Mouse (Mus musculus) kidney, adult 8-10 months (tissue): Measurements from ENCODE around the gene Tec.

Source experiments
- DNase-seq, 2 experiments: peaks; one replicate each; pipeline ENCODE4 v3.0.0; 2022

Gene Tec

DNA sequence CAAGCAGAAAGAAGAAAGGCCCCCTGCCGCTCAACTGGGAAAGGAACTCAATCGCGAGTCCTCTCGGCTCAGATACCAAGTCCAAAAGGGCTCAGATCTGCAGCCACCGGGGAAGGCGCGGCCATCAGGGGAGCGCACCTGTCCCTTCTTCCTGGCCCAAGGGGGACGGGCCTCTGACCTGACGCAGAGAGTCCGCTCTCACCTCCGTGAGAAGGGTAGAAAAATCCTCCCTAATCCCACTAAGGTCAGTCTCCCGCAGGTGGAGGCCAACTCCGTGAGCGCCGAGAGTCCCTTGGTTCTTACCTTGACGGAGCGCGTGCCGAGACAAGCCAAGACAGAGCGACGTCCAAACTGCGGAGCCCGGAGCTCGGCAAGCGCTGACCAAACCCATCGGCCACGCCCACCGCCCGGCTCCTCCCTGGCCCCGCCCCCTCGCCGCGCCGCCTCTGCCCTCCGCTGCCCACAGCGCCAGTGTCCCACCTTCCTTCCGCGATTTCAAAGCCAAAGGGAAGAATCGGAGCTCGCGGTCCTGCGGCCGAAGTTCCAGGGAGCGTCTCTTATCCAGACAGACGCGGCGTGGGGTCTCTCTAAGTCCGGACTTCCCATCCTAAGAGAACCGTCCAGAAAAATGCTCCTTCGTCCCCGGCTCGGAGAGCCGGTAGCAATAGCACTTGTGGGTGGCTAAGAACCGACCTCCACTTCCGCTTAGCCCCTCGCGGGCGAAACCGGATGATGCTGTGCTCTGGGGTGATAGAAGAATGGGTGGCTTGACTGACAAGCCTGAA is at the start of gene Tec:
Gene Tec, minus strand, starts transcription at position 393 of the 785 bp plus-strand sequence.
- peak; percentile 90 to 94 for DNase-seq

DNA sequence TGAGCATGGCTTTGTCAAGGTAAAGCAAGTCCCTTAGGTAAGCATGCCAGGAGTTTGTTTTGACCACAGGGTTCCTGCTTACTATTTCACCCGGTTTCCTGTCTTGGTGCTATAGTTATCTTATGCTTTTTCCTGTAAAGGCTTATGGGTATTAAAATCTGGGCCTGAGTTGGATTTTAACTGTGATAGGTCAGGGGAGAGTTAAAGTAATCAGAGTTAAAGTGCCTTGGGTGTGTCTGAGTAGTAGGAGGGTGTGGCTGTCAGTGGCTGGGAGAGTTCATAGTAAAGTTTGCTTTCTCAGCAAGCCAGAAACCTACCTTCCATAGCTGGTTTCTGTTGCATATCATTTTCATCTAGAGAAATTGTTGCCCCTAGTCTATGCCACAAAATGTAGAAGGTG is 48.6 kb upstream of the Tec start:
- no peak for DNase-seq

DNA sequence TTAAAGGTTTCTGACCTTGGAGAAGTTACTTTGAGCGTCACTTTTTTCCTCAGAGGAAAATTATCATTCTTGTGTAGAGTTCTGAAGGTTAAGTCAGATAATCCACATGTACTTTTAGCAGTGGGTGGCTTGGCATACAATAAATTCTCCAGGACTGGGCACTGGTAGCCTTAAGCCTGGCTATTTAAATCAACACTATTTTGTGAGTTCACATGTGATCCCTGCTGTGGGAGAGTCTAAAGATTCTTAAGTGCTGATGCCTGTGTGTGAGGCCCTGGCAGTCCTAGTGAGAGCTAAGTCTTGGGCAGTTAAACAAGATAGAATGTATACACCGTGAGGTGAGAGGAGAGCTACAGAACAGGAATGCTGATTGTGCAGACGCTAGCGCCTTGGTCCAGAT is 47.8 kb upstream of the Tec start:
- no peak for DNase-seq

DNA sequence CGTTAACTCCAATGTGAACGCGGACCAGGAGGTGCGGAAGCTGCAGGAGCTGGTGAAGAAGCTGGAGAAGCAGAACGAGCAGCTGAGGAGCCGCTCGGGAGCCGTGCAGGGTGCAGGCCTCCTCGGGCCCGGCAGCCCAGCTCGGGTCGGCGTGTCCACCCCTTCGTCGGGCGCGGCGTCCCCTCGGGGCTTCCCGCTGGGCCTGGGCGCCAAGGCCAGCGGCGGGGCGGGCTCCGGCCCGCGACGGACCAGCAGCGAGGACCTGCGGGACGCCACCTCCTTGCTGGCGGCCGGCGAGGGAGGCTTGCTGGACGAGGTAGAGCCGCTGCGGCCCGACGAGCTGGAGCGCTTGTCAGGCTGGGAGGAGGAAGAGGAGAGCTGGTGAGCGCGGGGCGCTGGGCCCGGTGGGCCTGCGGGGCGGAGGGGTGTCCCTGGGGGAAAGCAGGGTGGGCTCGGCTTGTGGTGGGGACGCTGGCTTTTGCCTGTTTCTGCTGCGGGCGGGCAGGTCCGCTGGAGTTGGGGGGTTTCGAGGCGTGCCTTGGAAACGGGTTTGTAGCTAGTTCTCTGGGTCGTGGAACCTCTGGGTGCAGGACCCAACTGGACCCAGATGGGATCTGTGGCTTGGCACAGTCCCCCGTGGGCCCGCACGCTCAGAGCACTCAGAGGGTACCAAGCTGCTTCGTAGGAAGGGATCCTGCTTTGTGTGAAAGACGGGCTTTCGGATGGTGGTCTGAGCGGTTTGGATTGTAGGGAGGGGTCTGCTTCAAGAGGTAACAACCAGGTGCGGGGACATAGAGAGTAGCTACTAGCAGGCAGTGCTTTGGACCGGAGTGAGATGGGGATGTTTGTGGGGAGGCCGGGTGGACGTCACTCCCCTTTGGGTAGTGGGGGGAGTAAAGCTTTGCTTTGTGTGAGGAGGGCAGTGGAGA is 46.6 kb upstream of the Tec start:
- DNase-seq = no peak

DNA sequence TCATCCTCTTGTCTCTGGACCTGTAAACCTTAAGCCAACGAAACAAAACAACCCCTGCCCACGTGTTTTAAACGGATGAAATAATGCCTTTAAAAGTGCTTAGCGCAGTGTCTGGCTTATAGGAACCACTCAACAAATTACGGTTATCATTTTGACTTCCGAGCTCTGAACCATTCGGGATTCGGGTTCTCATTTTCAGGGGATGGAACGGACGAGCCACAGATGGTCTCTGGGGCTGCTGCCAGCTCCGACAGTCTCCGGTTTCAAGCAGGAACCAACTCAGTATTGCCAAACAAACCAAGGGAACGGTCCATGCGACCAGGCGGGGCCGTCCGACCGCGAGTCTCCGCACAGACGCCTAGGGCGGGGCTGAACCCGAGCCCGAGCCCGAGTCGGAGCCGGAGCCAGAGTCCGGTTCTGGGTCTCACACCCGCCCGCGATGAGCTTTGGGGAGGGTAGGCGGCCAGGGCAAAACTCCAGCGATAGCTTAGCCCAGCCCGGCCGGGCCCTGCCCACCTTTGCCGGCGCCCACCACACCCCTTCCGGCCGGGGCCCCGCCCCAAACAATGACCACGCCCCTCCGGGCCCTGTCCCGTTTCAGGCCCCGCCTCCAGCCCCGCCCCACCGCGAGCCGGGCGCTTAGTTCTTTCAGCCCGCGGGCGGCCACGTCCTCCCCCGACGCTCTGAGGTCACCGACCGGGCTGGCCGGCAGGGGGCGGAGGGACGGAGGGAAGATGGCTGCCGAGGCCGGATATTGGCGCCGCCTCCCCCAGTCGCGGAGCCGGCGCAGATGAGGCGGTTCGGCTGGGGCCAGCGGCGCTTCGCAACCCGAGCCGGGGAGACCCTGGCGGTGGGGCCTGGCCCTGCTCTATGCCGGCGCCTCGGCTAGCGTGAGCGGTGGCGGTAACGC is 45.6 kb upstream of the Tec start, which contains the start of gene Slain2:
Gene Slain2, plus strand, starts transcription at position 657 of the 910 bp plus-strand sequence.
- DNase-seq = peak; percentile 96 to 98

DNA sequence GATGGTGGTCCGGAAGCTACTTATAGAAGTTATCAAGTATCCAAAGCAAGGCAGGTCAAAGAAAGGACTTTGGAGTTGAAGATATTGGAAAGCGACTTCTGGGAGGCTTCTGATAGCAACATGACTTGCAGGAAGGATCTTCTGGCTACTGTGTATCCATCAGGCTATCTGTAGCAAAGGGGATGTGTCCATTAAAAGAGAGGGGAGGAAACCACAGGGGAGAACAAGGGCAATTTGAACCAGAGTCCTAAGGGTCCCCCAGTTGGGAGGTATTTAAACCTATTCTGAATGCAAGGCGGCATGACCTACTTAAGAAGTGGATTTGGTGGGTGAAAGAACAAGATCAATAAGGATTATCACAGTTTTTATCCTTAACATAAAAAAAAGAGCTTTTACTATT is 43.0 kb upstream of the Tec start:
- no peak for DNase-seq

DNA sequence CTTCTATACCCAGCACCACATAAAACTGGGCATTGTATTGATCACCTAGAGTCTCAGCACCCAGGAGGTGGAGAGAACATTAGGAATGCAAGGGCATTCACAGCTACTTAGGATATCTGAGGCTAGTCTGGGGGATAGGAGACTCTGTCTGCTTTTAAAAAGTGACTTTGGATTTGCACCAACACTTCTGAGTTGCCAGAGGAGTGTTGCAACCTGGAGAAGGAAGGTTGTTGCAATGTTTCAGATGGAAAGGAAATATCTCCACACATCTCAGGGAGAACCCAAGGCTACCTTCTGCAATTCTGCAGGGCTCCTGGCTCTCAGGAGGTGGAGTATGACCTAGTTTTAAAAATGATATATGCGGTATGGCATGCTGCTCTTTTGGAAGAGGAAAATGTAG is 42.1 kb upstream of the Tec start:
- DNase-seq = no peak

DNA sequence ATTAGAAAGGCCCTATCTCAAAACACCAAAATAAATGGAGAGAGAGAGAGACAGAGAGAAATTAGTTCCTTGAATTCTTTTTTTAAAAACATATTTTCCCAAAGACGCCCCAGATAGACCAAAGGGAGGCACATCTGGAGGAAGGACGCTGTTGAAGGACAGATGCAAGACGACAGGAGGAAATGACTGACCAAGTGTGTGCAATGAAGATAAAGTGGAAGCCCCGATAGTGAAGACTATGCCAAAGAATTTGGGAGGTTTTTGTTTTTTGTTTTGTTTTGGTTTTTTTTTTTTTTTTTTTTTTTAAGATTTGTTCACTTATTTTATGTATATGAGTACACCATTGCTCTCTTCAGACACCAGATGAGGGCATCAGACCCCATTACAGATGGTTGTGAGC is 41.1 kb upstream of the Tec start:
- no peak for DNase-seq

DNA sequence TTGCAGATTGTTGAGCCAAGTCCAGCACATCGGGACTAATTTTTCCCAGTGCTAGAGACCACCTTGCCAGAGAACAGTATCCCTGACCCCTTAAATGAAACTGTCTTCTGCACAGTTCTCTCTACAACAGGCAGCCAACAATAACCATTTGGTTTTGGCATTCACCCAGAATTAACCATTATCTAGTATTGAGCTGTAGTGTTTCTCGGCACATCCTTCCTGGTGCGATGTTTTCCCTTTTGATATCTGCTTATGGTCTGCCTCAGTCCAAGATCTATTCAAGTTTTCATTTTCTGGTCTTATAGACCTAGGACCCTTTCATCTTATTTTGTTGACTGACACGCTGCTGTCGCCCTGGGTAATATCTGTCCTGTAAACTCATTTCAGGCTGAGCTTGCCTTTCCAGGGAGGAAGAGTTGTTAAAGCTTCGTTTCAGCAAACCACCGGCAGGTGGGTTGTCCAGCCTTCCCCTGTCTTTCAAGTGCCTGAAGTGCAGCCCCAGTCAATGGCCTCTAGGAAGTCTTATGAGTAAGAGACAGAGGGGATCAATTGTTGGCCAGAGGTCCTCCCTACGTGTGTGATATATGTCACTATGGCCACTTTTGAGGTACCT is 40.1 kb upstream of the Tec start:
- DNase-seq = no peak

DNA sequence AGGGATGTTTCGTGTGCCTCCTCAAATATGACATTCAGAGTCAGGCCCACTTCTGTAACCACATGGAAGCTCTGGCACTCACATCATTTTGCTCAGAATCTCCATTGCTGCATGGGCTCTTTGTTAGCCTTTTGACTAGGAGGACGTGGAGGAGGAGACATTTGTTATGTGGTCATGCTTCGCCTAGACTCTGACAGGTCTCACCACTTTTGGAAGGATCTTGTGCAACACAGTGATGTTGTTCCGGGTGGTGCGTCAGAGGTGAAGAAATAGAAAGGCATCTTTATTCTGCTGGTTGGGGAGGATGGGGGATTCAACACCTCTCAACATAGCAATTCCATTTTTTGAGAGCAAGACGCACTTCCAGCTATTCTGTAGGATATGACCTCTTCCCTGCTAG is 39.1 kb upstream of the Tec start:
- DNase-seq = no peak

DNA sequence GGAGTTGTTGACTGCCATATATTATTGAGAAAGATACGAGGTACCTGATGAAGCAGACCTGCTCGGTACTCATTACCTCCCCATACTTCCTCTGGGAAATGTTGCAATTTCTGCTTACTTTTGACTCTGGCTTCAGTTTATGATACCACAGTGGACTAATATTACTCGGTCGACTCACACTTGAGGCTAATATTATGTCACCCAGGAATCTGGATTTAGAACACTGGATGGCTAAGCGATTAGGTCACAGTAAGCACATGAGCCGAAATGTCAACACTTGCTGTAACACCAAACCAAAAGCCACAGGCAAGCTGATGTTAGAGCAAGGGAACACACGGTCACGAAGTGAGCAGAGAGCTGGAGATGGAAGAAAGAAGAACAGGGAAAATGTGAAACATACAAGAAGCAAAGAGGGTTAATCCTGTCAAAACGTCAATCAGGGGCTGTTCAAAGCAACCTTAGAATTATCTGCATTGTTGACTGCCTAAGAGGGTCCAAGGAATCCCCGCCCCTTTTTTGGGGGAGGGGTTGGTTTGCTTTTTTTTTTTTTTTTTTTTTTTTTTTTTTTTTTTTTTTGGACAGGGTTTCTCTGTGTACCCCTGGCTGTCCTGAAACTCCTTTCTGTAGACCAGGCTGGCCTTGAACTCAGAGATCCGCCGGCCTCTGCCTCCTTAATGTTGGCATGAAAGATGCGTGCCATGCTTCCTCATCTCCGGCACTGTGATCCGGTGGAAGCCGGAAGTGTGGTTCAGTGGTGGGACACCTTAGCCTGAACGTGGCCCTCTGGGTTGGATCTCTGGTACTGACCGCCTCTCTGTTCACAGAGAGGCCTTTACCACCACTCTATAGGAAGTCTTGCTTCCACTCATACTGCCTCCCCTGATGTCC is 36.9 kb upstream of the Tec start:
- no peak for DNase-seq

DNA sequence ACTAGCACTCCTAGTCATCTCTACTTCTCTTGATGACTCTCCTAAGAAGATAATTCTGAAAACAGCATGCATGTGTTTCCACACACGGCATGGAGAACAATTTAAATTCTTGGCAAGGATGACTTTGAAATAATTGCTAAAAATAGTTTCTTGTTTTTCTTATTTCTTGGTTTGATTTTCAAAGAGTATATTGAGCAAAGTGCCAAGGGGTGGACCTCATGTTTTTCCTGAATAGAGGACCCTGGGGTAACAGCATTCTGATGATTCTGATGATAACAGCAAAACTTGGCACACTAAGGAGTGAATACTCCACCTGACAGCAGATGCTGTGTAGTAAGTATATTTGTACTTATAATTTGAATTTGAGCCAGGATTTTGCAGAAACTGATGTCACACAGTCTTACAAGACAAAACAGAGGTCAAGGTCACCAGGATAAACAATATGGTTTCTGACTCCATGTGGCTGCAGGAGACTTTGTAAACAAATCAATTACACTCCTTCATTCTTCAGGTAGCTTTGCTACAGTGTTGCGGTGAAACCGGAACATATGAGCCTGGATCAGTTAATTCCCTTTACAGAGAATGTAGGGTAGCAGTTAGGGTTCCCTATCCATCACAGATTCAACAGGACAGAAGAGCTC is 34.7 kb upstream of the Tec start:
- DNase-seq = no peak

DNA sequence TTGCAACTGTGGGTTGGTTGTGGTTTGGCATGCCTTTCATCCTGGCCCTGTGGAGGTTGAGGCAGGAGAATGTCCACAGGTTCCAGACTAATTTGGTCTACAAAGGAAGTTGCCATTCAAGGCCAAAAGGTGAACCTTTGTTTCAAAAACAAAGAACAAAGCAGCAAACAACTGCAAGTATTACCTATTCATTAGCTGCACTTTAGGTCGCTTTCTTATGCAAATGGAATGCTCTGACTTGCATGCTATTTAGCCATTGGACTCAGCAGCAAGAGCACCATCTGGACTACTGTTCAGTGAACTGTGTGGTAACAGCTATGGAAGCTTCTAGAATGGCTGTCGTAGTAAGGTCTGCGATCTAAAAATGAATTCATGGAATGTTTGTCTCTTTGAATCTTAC is 34.0 kb upstream of the Tec start:
- no peak for DNase-seq

DNA sequence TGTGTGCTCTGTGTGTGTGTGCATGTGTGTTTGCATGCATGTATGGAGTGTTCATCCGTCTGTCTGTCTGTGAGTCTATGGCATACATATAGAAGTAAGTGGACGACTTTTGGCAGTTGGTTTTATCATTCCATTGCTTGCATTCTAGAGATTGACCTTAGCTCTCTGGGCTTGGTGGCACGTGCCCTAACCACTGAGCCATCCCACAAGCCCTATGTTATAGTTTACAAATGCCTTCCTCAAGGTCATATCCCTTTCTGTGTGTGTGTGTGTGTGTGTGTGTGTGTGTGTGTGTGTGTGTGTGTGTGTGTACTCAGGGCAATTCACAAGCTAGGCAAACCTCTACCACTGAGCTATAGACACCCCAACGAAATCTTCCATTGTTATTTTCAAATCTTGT is 33.6 kb upstream of the Tec start:
- no peak for DNase-seq

DNA sequence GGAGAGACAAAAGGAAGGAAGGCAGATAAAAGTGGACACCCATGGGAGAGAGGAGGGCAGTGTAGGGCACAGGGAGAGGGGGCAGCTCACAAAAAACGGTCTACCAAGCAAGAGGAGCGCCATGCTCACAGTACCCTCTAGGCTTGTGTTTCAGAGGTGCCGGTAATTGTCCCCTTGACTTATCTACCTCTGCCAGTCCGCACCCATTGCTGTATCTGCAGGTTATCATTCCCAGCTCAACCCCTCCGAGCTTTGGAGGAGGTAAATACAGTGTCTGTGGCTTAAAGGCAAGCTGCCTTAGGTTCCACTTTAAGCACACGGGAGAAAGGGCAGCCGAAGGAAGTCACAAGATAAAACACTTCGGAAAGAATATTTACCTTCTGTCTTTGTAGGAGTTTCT is 31.0 kb upstream of the Tec start:
- DNase-seq = no peak

DNA sequence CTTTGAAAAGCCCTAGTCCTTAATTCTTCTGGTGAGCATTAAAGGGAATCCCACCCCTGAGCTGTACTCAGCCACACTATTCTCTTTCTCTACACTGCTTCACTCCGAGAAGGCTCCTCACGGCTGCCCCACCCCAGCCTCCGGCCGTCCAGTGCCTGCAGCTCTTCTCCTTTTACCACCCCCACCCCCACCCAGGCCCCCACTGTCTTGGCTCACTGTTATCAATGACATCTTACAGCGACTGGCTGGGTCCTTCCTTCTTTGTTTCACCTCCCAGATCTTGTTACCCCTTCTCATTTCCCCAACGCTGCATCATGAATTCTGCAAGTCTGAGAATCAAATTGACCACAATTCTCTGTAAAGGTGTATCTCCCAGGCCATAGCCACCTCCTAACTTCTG is 29.7 kb upstream of the Tec start:
- DNase-seq = no peak

DNA sequence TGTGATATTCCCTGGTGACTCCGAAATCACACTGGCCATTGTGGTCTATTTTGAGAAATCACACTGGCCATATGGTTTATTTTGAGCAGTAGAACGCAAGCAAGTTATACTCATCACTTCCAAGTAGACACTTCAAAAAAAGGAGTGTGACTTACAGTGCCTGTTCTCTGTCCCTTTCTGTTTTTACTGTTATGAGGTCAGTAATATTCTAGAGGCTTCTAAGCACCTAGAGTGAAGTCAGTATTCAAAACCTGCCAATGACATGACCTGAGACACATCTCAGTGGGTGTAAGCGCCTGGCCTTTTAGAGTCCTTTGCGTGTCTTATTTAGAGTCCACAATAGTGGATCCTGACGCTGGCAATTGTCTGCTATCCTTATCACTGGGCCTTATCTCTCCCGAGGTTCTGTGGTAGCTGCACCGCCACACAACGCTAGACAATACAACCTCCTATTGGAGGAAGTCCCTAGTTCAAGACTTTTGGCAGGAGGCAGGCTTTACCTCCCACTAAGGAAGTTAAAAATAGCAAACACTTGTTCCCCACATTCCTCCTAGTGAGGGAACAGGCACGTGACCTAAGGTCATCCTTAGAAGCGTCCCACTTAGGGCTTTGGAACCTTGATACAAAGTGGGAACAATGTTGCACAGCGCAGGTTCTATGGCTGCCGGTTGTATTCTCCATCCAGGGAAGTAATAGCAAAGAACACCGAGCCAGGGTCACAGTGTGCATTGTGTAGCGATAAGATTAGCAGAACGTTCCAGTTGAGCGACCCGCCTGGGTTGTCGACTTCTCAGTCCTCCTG is 28.4 kb upstream of the Tec start:
- no peak for DNase-seq

DNA sequence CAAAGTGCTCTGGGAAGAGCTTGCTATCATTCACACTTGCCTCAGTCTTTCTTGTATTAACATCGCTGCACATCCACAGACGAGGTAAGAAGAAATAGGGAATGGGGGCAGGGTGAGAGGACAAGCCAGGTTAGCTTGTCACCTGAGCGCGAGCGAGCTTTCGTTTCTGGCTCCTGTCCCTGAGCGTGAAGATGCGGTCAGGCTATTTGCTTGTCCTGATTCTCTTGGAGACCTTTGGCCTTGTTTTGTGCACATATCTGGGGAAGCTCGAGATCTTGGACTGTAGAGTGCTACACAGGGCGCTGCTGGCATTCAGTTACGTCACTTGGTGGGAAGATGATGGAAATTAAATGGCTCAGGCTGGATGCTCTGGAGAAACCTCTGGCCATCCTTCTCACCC is 27.0 kb upstream of the Tec start:
- no peak for DNase-seq

DNA sequence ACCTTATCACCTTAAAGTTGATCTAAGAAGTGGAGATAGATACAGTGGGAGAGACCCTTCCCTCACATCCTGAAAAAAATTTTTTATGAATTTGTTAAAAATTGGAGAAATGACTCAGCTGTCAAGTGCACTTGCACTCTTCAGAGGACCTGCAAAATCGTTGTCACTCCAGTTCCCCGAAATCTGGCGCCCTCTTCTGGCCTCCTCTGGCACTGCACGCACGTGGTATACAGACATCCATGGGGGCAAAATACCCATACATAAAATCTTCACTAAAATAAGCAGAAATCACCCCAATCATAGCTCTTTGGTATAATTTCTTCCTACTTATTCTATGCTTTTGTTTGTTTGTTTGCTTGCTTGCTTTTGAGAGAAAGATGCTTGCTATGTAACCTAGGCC is 25.7 kb upstream of the Tec start:
- no peak for DNase-seq

DNA sequence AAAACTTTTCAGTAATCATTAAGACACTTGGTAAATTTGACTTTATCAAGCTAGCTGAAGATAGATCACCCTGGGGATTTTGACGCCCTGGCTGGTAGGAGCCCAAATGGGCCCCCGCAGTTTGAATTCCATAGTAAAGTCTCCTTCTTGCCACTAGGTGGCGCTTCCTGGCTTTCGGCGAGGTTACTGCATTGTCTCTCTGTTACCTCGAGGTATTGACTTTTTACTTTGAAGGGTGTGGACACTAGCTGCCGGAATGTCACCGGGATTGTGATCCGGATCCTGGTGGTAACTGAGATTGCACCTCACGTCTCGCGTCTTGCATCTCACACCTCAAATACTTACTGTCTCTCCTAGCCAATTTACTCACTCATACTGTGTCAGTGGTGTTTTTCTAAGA is 23.3 kb upstream of the Tec start:
- DNase-seq = peak; percentile 43 to 52
